Mouse (Mus musculus) neural tube, embryonic 12.5 days (tissue): ENCODE data around the gene A230072I06Rik. TPM values are rescaled to one million over a fixed set of nuclear protein-coding genes. Genes with fewer than 3 reads are reported as not detected.

ENCODE experiments used
- ATAC-seq: fragments of 200-750 bp; cut with Nextera tagmentation; 2 replicates; pipeline ENCODE4 v1.8.0; 2017; ENCODE audit warnings: low read depth, mild to moderate bottlenecking, moderate TSS enrichment, moderate library complexity; ENCODE audit not compliant: low FRiP score
- H3K27ac ChIP-seq: fragments of 300-500 bp; sonication (generic); 2 replicates; pipeline ENCODE4 v1.5.1; 2016
- H3K27me3 ChIP-seq: fragments of 300-500 bp; sonication (generic); replicated peaks from 2 replicates; pipeline ENCODE4 v1.6.1; 2016; ENCODE audit warnings: mild to moderate bottlenecking
- H3K36me3 ChIP-seq: fragments of 300-500 bp; sonication (generic); 2 replicates; pipeline ENCODE4 v1.6.1; 2016; ENCODE audit warnings: mild to moderate bottlenecking
- H3K4me1 ChIP-seq: fragments of 300-500 bp; sonication (generic); 2 replicates; pipeline ENCODE4 v1.6.1; 2016
- H3K4me2 ChIP-seq: fragments of 300-500 bp; sonication (generic); replicated peaks from 2 replicates; pipeline ENCODE4 v1.6.1; 2016; ENCODE audit warnings: mild to moderate bottlenecking
- H3K4me3 ChIP-seq: fragments of 300-500 bp; sonication (generic); 2 replicates; pipeline ENCODE4 v1.5.1; 2016
- H3K9ac ChIP-seq: fragments of 300-500 bp; sonication (generic); 2 replicates; pipeline ENCODE4 v1.6.1; 2016; ENCODE audit warnings: mild to moderate bottlenecking
- H3K9me3 ChIP-seq: fragments of 300-500 bp; sonication (generic); 2 replicates; pipeline ENCODE4 v1.6.1; 2016; ENCODE audit warnings: mild to moderate bottlenecking
- WGBS: fragments of 180-500 bp; shearing (Covaris S2); methylation state at CpG from one replicate; pipeline ENCODE4 v1.1.7; 2016; 5-methylcytosine and 5-hydroxymethylcytosine counted together
- polyA plus RNA-seq: library from polyadenylated mRNA; unstranded; fragments of >200 nt; fragmentation: Nextera tagmentation; extraction: Ambion mirVana; gene quantifications from 2 replicates; pipeline ENCODE4 v1.2.1, GENCODE M21; 2016

The A230072I06Rik gene
- not detected in 2 replicates for polyA plus RNA-seq

DNA sequence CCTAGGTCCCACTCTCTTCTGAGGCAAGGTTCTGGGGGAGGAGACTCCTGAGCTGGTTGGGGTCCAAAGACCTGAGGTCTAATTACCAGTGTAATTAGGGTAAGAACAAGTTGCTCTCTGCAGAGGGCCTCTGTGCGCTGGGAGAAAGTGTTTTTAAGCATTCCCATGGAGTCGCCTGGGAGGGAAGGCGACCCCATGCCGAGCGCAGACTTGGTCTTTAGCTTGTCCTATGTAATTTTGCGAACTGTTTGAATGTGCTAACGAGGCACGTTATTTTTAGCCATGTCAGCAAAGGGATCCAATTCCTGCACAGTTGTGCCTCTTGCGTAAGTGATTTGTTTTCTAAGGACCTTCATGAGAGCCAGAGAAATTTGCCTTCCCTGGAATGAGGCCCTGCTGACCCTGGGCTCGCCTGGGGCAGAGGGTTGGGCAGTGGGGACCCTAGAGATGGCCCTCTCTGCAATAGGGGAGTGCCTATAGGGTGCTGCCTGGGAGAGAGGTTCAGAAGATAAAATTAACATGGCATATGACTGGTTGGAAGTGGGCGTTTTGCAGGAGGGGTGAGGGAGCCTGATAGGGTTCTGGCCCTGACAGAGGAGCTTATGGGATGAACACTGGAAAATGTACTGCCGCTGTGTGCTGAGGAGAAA, at the start of gene A230072I06Rik:
Gene A230072I06Rik, plus strand, starts transcription at position 157 of the 650 bp plus-strand sequence.
- 30% methylated on average over 12 of the region's 12 CpGs for WGBS
- Histone ChIP-seq H3K9ac (no peak within 1 kb of the TSS), H3K4me1 (no peaks in the 10 kb centered on the region), H3K9me3 (no peaks in the 10 kb centered on the region), H3K27me3 (peaks cover 23% of the 10 kb centered on the region), H3K36me3 (no peaks in the 10 kb centered on the region), H3K4me3 (no peak within 1 kb of the TSS), H3K27ac (no peak within 1 kb of the TSS), H3K4me2 (no peak within 1 kb of the TSS)
- ATAC-seq = no peak

DNA sequence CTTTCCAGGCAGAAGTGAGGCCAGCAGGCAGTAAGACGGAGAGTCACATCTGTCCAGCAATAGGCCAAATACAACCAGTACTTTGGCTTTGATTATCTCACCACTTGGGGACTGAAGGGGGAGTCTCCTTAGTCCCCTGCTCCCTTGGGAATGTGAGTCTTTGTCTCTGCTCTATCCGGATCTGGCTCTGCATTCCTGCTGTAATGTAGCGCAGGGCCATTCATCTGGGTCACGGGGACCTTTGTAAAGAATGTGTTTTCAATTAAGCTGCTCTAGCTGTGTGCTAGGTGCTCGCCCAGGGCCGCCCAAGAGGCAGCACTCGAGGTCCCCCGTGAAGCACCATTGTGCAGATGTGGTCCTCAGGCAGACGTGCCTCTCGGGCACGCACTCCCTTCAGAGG, 44.6 kb upstream of the A230072I06Rik start:
- Histone ChIP-seq H3K4me2 (no peak overlapping the region), H3K4me3 (no peak overlapping the region), H3K9me3 (no peaks in the 10 kb centered on the region), H3K9ac (no peak overlapping the region), H3K4me1 (peaks cover 11% of the 10 kb centered on the region; the same call in 1 of the 2 replicates), H3K27me3 (peaks cover 7% of the 10 kb centered on the region), H3K36me3 (no peaks in the 10 kb centered on the region), H3K27ac (no peak overlapping the region)
- 21% methylated on average over 11 of the region's 11 CpGs for whole genome bisulfite sequencing
- ATAC-seq = no peak

DNA sequence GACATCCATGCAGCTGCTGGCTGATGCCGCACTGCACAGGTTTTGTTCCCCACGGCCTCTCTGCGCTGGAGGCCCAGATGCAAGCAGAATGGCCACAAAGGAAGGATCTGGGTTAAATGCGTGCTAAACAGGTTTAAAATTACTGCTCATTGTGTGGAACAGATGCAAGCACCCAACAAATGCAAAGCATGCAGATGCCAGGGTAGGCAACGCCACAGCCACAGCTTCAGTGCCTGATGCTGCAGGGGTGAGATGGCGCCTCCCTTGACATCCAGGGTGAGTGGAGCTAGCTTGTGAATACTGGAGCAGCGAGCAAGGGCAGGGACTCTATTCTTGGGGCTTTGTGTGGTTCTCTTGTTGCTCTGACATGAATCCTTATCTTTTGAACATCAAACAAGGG, 39.8 kb upstream of the A230072I06Rik start:
- ATAC-seq = no peak
- Histone ChIP-seq H3K27me3 (peaks cover 4% of the 10 kb centered on the region), H3K4me1 (peaks cover 20% of the 10 kb centered on the region; the same call in 1 of the 2 replicates), H3K9me3 (no peaks in the 10 kb centered on the region), H3K27ac (no peak overlapping the region), H3K4me3 (no peak overlapping the region), H3K4me2 (no peak overlapping the region), H3K9ac (no peak overlapping the region), H3K36me3 (no peaks in the 10 kb centered on the region)
- 70% methylated on average over 7 of the region's 7 CpGs for WGBS

GRCm38 (mm10) chr8:12240143-12240542, 38.5 kb upstream of the A230072I06Rik start:
- 54% methylated on average over 9 of the region's 9 CpGs for WGBS
- Histone ChIP-seq H3K9ac (no peak overlapping the region), H3K9me3 (no peaks in the 10 kb centered on the region), H3K4me3 (no peak overlapping the region), H3K36me3 (no peaks in the 10 kb centered on the region), H3K27ac (no peak overlapping the region), H3K4me2 (no peak overlapping the region), H3K4me1 (peaks cover 15% of the 10 kb centered on the region; the same call in 1 of the 2 replicates), H3K27me3 (peaks cover 4% of the 10 kb centered on the region)
- no peak for ATAC-seq

GRCm38 (mm10) chr8:12243746-12244145, 34.9 kb upstream of the A230072I06Rik start:
- WGBS = 92% methylated on average over 1 of the region's 1 CpGs
- Histone ChIP-seq H3K4me2 (no peak overlapping the region), H3K9ac (no peak overlapping the region)

GRCm38 (mm10) chr8:12259890-12260289, 18.7 kb upstream of the A230072I06Rik start:
- H3K27ac ChIP-seq = no peak overlapping the region
- no peaks in the 10 kb centered on the region for H3K4me1 ChIP-seq
- 88% methylated on average over 2 of the region's 2 CpGs for WGBS
- no peak overlapping the region for H3K4me2 ChIP-seq
- ATAC-seq = no peak
- no peak overlapping the region for H3K9ac ChIP-seq
- H3K36me3 ChIP-seq = no peaks in the 10 kb centered on the region
- no peaks in the 10 kb centered on the region for H3K9me3 ChIP-seq
- H3K4me3 ChIP-seq = no peak overlapping the region
- peaks cover 8% of the 10 kb centered on the region for H3K27me3 ChIP-seq

More at GRCm38 (mm10) chr8:12243746-12244145, 34.9 kb upstream of the A230072I06Rik start:
- Histone ChIP-seq H3K36me3 (no peaks in the 10 kb centered on the region), H3K4me1 (peaks cover 12% of the 10 kb centered on the region; the same call in 1 of the 2 replicates), H3K9me3 (no peaks in the 10 kb centered on the region), H3K27me3 (no peaks in the 10 kb centered on the region; the same call in none of the 2 replicates), H3K4me3 (no peak overlapping the region), H3K27ac (no peak overlapping the region)
- ATAC-seq = no peak

- Histone ChIP-seq H3K4me3 (no peak overlapping the region), H3K27ac (no peak overlapping the region), H3K4me1 (no peaks in the 10 kb centered on the region), H3K9me3 (no peaks in the 10 kb centered on the region), H3K4me2 (no peak overlapping the region), H3K9ac (no peak overlapping the region), H3K36me3 (no peaks in the 10 kb centered on the region), H3K27me3 (peaks cover 8% of the 10 kb centered on the region)
- no peak for ATAC-seq
- whole genome bisulfite sequencing = 82% methylated on average over 6 of the region's 6 CpGs
These were observed 18.1 kb upstream of the A230072I06Rik start for GRCm38 (mm10) chr8:12260476-12261029.

GRCm38 (mm10) chr8:12261556-12261955, 17.1 kb upstream of the A230072I06Rik start:
- 48% methylated on average over 4 of the region's 4 CpGs for WGBS

GRCm38 (mm10) chr8:12264996-12265395, 13.6 kb upstream of the A230072I06Rik start:
- 92% methylated on average over 8 of the region's 8 CpGs for WGBS
- no peaks in the 10 kb centered on the region for H3K9me3 ChIP-seq
- no peak for ATAC-seq
- no peak overlapping the region for H3K4me2 ChIP-seq
- no peak overlapping the region for H3K9ac ChIP-seq
- H3K4me3 ChIP-seq = no peak overlapping the region
- peaks cover 3% of the 10 kb centered on the region for H3K4me1 ChIP-seq
- H3K27ac ChIP-seq = no peak overlapping the region
- peaks cover 16% of the 10 kb centered on the region for H3K27me3 ChIP-seq
- no peaks in the 10 kb centered on the region for H3K36me3 ChIP-seq

More at GRCm38 (mm10) chr8:12261556-12261955, 17.1 kb upstream of the A230072I06Rik start:
- Histone ChIP-seq H3K4me3 (no peak overlapping the region), H3K9ac (no peak overlapping the region), H3K27ac (no peak overlapping the region), H3K4me2 (no peak overlapping the region), H3K36me3 (no peaks in the 10 kb centered on the region), H3K27me3 (peaks cover 8% of the 10 kb centered on the region), H3K4me1 (no peaks in the 10 kb centered on the region), H3K9me3 (no peaks in the 10 kb centered on the region)
- no peak for ATAC-seq

- H3K9ac ChIP-seq = no peak overlapping the region
- H3K36me3 ChIP-seq = no peaks in the 10 kb centered on the region
- H3K4me3 ChIP-seq = no peak overlapping the region
- no peak overlapping the region for H3K27ac ChIP-seq
- no peak for ATAC-seq
- WGBS = 33% methylated on average over 5 of the region's 5 CpGs
- H3K27me3 ChIP-seq = peaks cover 32% of the 10 kb centered on the region
- peaks cover 3% of the 10 kb centered on the region for H3K4me1 ChIP-seq
- no peak overlapping the region for H3K4me2 ChIP-seq
- H3K9me3 ChIP-seq = no peaks in the 10 kb centered on the region
These were observed 10.8 kb upstream of the A230072I06Rik start for GRCm38 (mm10) chr8:12267863-12268262.

GRCm38 (mm10) chr8:12268306-12268829, 10.3 kb upstream of the A230072I06Rik start:
- no peak overlapping the region for H3K27ac ChIP-seq
- H3K9ac ChIP-seq = no peak overlapping the region
- H3K4me1 ChIP-seq = peaks cover 3% of the 10 kb centered on the region
- no peak overlapping the region for H3K4me3 ChIP-seq
- H3K9me3 ChIP-seq = no peaks in the 10 kb centered on the region
- H3K27me3 ChIP-seq = peaks cover 37% of the 10 kb centered on the region
- 26% methylated on average over 14 of the region's 14 CpGs for WGBS
- H3K4me2 ChIP-seq = no peak overlapping the region
- peak; percentile 63 for ATAC-seq
- no peaks in the 10 kb centered on the region for H3K36me3 ChIP-seq

DNA sequence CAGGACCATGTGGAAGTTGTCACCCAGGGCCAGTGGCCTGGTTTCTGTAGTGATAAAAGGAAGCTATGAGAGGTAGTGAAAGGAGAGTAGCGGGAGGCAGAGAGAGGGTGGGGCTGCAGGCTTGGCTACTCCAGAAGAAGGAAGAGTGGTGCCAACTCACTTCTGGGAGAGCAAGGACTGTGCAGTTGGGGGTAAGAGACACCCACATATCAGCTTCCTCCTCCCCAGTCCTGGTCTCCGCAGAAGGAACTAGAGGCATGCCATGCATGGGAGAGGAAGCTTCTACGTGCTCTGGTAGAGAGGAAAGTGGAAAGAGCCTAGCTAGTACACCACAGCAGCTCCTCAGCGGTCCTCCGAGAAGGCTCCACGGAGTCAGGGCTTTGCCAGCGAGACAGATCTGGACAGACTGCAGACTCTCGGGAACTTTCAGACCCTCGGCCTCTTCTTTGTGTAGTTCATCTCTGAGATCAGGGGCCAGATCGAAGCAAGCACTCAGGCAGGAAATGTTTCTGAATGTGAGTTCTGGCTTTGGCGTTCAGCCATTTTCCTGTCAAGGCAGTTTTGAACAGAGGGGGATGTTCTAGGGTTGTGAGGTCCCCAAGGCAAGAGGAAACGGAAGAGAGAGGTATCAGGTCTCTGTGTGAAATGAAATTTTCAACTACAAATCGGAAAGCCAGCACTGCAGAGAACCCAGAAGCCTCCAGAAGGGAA, 1.0 kb downstream of the A230072I06Rik start:
- Histone ChIP-seq H3K27ac (no peak overlapping the region), H3K36me3 (no peaks in the 10 kb centered on the region), H3K4me1 (no peaks in the 10 kb centered on the region), H3K4me3 (no peak overlapping the region), H3K27me3 (peaks cover 20% of the 10 kb centered on the region), H3K9me3 (no peaks in the 10 kb centered on the region), H3K9ac (no peak overlapping the region), H3K4me2 (no peak overlapping the region)
- no peak for ATAC-seq
- WGBS = 85% methylated on average over 13 of the region's 13 CpGs
